8 mouse cellular contexts compared by ENCODE assay signal in genomic region chr8:126596097-126596634, GRCm38 (mm10). TPM values are rescaled to one million over a fixed set of nuclear protein-coding genes. Genes with fewer than 3 reads are reported as not detected.
DNase-seq lines count a peak whose midpoint lies in the region; ATAC-seq lines count a peak whose summit lies in the region.

No protein-coding gene starts in this region.

- peak overlapping the region; percentile 94 for H3K4me2 ChIP-seq in hindbrain, embryonic 15.5 days

- ATAC-seq in hindbrain, embryonic 15.5 days (ENCODE audit: low FRiP score, low read depth), result 0 out of 2 replicates have a peak, but pooled peaks have one; percentile 23
- peak; percentile 38 for ATAC-seq in megakaryocyte, adult 5-6 weeks (ENCODE audit: poor library complexity, severe bottlenecking)

- H3K27me3 ChIP-seq in hindbrain, embryonic 15.5 days, result no peaks in the 10 kb centered on the region

- 0 out of 2 replicates have a peak overlapping the region, but pooled peaks have one; percentile 10 for H3K4me3 ChIP-seq in hindbrain, embryonic 15.5 days

- no peaks in the 10 kb centered on the region for H3K36me3 ChIP-seq in hindbrain, embryonic 15.5 days

- H3K9me3 ChIP-seq in hindbrain, embryonic 15.5 days, result no peaks in the 10 kb centered on the region

- H3K4me1 ChIP-seq in hindbrain, embryonic 15.5 days (replicated peaks), result peaks cover 46% of the 10 kb centered on the region

- H3K9ac ChIP-seq in hindbrain, embryonic 15.5 days, result peak overlapping the region; percentile 58; the same call in 1 of the 2 replicates

- peak; percentile 91 for DNase-seq in Muller cell, postnatal 12 days (ENCODE audit: inconsistent ontology term)
- peak; percentile 79 to 86 for DNase-seq in cerebellum, postnatal 14 days
- peak; percentile 88 for DNase-seq in gastrocnemius, adult 18-20 months (ENCODE audit: low spot score)
- DNase-seq in left cerebral cortex, adult 8-10 months (ENCODE audit: low spot score in 2 of 2), result peak; percentile 64 to 90
- DNase-seq in right cerebral cortex, postnatal 10 days (ENCODE audit: low spot score in 2 of 2), result peak; percentile 93 to 94
- peak; percentile 78 to 89 for DNase-seq in urinary bladder, postnatal 36 days (ENCODE audit: low spot score in 2 of 2)

- peak overlapping the region; percentile 97 for H3K27ac ChIP-seq in hindbrain, embryonic 15.5 days (replicated peaks)

- 10% methylated on average over 12 of the region's 12 CpGs for WGBS in hindbrain, embryonic 15.5 days

RNA-seq across cellular contexts. Expression of gene Irf2bp2, which starts 2.4 kb away (rescaled TPM):
- 10 to 100 TPM; 33.8 to 49.6 TPM for total RNA-seq in gastrocnemius, adult 18-20 months (2021)
- polyA plus RNA-seq in hindbrain, embryonic 15.5 days (2015; fragmentation: Nextera tagmentation; extraction: Ambion mirVana), result 9.1 and 9.2 TPM in 2 replicates
- total RNA-seq in left cerebral cortex, adult 8-10 months (2022), result 10 to 100 TPM; 52.9 to 59.6 (median 58.6) TPM
- 95.9 and 105 TPM in 2 replicates for total RNA-seq in megakaryocyte, adult 5-6 weeks (2015)
- total RNA-seq in megakaryocyte, adult 5-6 weeks (2017), result 93.8 and 99.8 TPM in 2 replicates

Comparison
In these comparisons a context has a peak if more than half of its experiments do, and no peak if none do; other contexts are left out.
1. Peak in every context shown above with its lines: DNase-seq, ATAC-seq, H3K4me3 ChIP-seq and H3K27ac ChIP-seq.